Comparison of ENCODE assay signal across 26 mouse cellular contexts in genomic region chr1:182704882-182705281, GRCm38 (mm10). TPM values are rescaled to one million over a fixed set of nuclear protein-coding genes. Genes with fewer than 3 reads are reported as not detected.
"Had no signal": no experiment of that assay in that cellular context is flagged by ENCODE, and none has a peak within 500 bp of the region (broad histone marks: within the 10 kb centered on the region; RNA-seq: fewer than 3 reads in every experiment).

No protein-coding gene starts in this region.

- H3K36me3 ChIP-seq: limb, embryonic 10.5 days; limb, embryonic 13.5 days; liver, embryonic 12.5 days; liver, embryonic 15.5 days; lung, embryonic 15.5 days had no signal

- H3K9me3 ChIP-seq: limb, embryonic 10.5 days; liver, embryonic 12.5 days; liver, embryonic 15.5 days; lung, embryonic 15.5 days had no signal

- H3K4me2 ChIP-seq: limb, embryonic 13.5 days; liver, embryonic 12.5 days; liver, embryonic 15.5 days; lung, embryonic 15.5 days; midbrain, embryonic 11.5 days had no signal

- H3K4me3 ChIP-seq: layer of hippocampus, adult 2 months; limb, embryonic 10.5 days; limb, embryonic 13.5 days; liver, embryonic 12.5 days; liver, embryonic 15.5 days; lung, embryonic 15.5 days; megakaryocyte, embryonic 14.5 days had no signal

- H3K27ac ChIP-seq: kidney, postnatal 0 days; layer of hippocampus, adult 2 months; limb, embryonic 10.5 days; limb, embryonic 13.5 days; liver, embryonic 12.5 days; liver, embryonic 15.5 days; lung, embryonic 15.5 days had no signal

- ATAC-seq: inflammation-experienced regulatory T-cells, adult 6 months; intestine, embryonic 16.5 days; liver, embryonic 12.5 days had no signal

- DNase-seq: layer of hippocampus, adult 9-11 months; liver; lung, adult 18-20 months; lung, postnatal 10 days; lung, postnatal 36 days; midbrain, embryonic 14.5 days; thymus, adult 18-20 months; thymus, postnatal 36 days had no signal

- H3K4me1 ChIP-seq: limb, embryonic 10.5 days; limb, embryonic 13.5 days; liver, embryonic 15.5 days; lung, embryonic 15.5 days had no signal

- H3K27me3 ChIP-seq: limb, embryonic 13.5 days; liver, embryonic 12.5 days; liver, embryonic 15.5 days; lung, embryonic 15.5 days had no signal

- H3K9ac ChIP-seq: limb, embryonic 13.5 days; liver, embryonic 12.5 days; liver, embryonic 15.5 days; lung, embryonic 15.5 days had no signal

RNA-seq across cellular contexts. Expression of gene Ccdc185, which starts 44.1 kb away (rescaled TPM):
- total RNA-seq: left cerebral cortex, postnatal 25 days; midbrain, postnatal 0 days had no signal
- polyA plus RNA-seq: inflammation-experienced regulatory T-cells, adult 6 months; kidney, postnatal 0 days; limb, embryonic 10.5 days; limb, embryonic 13.5 days; liver, embryonic 12.5 days; liver, embryonic 15.5 days; lung, embryonic 15.5 days; midbrain, embryonic 11.5 days; midbrain, embryonic 14.5 days; midbrain, postnatal 0 days; neural tube, embryonic 14.5 days; small intestine, adult 2 months; spleen, adult 2 months; stomach, embryonic 16.5 days; urinary bladder, adult 2 months had no signal
